Mouse (Mus musculus) CD4-positive, CD25-positive, alpha-beta regulatory T cell, adult 9 weeks (primary cell): ENCODE measurements around the gene Ogdhl. TPM values are rescaled to one million over a fixed set of nuclear protein-coding genes. Genes with fewer than 3 reads are reported as not detected.

Experiments used
- polyA plus RNA-seq: library from polyadenylated mRNA; unstranded; fragments of 100-300 nt; shearing (Covaris generic); gene quantifications from one replicate; pipeline ENCODE4 v1.2.1, GENCODE M21; 2017

The Ogdhl gene
- polyA plus RNA-seq, result 0.26 TPM

DNA sequence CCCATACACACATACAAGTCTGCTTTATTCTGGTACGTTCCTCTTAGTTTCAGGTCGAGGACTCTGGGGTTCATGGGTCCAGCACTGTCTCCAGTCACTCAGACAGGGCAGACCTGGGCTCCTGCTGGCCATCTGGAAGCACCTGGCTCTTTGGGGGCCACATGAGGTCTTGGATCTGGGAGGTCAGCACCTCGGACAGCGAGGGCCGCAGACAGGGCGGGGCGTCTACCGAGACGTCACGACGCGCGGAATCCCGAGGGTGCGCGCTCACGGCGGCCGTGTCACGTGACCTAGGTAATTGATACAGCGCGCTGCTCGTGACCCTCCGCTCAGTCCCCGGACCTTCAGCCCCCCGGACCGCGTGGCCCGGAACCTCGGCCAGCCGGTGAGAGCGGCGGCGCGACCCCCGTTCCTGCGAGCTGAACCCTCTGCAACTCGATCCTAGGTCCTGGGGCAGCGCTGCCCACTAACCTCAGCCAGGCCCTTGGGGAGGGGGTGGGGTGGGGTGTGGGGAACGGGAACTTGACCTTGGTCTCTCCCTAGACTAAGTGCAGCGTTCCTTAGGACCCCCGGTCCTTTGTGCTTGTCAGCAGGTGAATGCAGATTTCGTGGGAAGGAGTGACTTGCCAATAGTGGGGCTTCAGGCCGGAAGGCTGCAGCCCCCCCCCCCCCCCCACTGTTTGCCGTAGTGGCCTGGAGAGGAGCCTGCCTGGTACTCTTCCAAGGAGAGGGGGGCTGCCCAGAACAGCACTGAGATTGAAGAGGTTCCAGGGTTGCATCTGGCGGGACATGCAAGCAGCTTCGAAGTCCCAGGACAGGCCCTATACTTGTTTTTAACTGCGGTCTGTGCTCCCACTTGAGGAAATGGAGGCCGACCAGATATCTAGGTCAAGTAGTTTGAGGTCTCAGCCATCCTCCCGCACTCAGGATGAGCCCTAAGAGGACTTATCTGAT, at the start of gene Ogdhl:
Gene Ogdhl, plus strand, starts transcription at position 288 of the 954 bp plus-strand sequence.

DNA sequence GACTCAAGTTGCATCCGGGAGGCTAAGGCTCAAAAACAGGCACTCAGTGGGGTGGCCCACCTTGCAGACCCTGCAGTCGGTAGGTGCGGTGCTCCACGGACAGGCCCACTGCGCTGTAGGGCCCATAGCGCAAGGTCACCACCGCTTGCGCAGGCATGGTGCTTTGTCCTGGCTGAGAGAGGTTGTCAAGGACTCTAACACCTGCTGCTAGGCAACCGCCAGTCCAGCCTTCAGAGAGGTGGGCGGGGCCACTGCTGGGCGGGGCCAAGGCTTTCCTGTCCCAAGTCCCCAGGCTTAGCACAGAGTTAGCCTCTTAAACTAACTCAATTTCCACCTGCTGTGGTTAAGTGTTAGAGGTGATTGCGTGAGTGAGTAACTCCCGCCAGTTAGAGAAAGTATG, 66.4 kb downstream of the Ogdhl start, which contains the start of gene 1700024G13Rik:
Gene 1700024G13Rik, minus strand, starts transcription at position 196 of the 400 bp plus-strand sequence.

Other genes with a start within 250 kb of the Ogdhl start
- 24.8 TPM for gene Oxnad1, start 236.6 kb upstream of the Ogdhl start, polyA plus RNA-seq
- 92.7 TPM for gene Dph3, start 236.3 kb upstream of the Ogdhl start, polyA plus RNA-seq
- not detected for gene Msmb, start 180.0 kb upstream of the Ogdhl start, polyA plus RNA-seq
- gene Ncoa4, start 162.2 kb upstream of the Ogdhl start, polyA plus RNA-seq, result 102 TPM
- gene Timm23, start 120.1 kb upstream of the Ogdhl start, polyA plus RNA-seq, result 154 TPM
- gene Parg, start 120.1 kb upstream of the Ogdhl start, polyA plus RNA-seq, result 24.3 TPM
- not detected for gene 1700024G13Rik, start 66.4 kb downstream of the Ogdhl start, polyA plus RNA-seq
- not detected for gene Slc18a3, start 142.8 kb downstream of the Ogdhl start, polyA plus RNA-seq
- gene Chat, start 144.0 kb downstream of the Ogdhl start, polyA plus RNA-seq, result not detected
- 40.8 TPM for gene Ercc6, start 191.5 kb downstream of the Ogdhl start, polyA plus RNA-seq